Mouse (Mus musculus) CH12F3 (cell line): Measurements from ENCODE around the gene Sapcd1.

Experiments
- in situ Hi-C: fragments of 300-500 bp; cut with MboI; formaldehyde crosslinking; loops from 2 replicates; pipeline ENCODE4 v1.14.3; 2020; ENCODE audit warnings: low sequenced_read_pairs

The Sapcd1 gene

GRCm38 (mm10) chr17:34984218-34984617, 43.6 kb downstream of the Sapcd1 start:
- in situ Hi-C loops: no loop called here

- in situ Hi-C loops: no loop called here
Measured at GRCm38 (mm10) chr17:34982328-34982727, 45.5 kb downstream of the Sapcd1 start.

- in situ Hi-C loops: no loop called here
Measured at GRCm38 (mm10) chr17:34981690-34982180, 46.1 kb downstream of the Sapcd1 start, which contains the start of gene Lsm2. TSS of gene Lsm2 (plus strand) at chr17:34981862.

DNA sequence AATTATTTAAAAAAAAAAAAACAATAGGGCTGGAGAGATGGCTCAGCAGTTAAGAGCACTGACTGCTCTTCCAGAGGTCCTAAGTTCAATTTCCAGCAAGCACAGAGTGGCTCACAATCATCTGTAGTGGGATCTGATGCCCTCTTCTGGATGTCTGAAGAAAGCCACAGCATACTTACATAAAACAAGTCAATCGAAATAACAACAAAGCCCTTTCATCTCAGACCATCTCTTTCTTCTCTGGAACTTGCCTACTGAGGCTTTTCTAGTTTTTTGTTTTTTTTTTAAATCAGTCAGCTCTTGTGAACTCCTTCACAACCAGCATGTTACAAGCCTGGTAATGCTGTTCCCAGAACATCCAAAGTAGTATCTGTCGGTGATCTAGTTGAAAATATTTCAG, 47.2 kb downstream of the Sapcd1 start:
- in situ Hi-C loops: no loop called here

DNA sequence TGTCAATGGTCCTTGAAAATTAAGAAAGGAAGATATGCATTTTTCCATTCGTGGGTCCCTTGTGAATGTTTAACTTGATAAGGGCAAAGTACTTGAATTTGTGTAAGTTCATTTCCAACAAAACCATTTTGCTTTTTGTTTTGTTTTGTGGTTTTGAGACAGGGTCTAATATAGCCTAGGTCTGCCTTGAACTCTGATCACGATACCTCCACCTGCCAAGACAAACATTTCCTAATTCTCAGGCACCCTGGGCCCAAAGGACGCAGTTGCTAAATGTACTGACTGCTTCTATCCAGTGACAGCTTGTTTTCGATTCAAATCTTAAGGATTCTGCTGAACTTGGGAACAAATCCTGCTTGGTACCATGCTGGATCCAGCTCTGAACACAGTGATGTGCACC, 48.2 kb downstream of the Sapcd1 start:
- in situ Hi-C loops: no loop called here

- in situ Hi-C loops: no loop called here
Measured at GRCm38 (mm10) chr17:34978239-34978638, 49.6 kb downstream of the Sapcd1 start.

DNA sequence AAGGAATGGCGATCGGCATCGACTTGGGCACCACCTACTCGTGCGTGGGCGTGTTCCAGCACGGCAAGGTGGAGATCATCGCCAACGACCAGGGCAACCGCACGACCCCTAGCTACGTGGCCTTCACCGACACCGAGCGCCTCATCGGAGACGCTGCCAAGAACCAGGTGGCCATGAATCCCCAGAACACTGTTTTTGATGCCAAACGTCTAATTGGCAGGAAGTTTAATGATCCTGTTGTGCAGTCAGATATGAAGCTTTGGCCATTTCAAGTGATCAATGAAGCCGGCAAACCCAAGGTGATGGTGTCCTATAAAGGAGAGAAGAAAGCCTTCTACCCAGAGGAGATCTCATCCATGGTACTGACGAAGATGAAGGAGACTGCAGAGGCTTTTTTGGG, 50.8 kb downstream of the Sapcd1 start:
- in situ Hi-C loops: no loop called here
